Mouse (Mus musculus): ENCODE measurements around the gene Zfp982.

GRCm38 (mm10) chr4:147541105-147541504 is 48.9 kb downstream of the Zfp982 start:
- TF ChIP-seq CTCF (IDR thresholded peaks at IDR 0.05; ENCODE audit: extremely low read depth, insufficient read depth, low read length) (no peak), POLR2A (IDR thresholded peaks at IDR 0.05; ENCODE audit: extremely low read depth, insufficient read depth, low read length) (no peak)
